Comparison of ENCODE assay signal across 12 mouse cellular contexts in genomic region chr2:128152845-128153550, GRCm38 (mm10). TPM values are rescaled to one million over a fixed set of nuclear protein-coding genes. Genes with fewer than 3 reads are reported as not detected.
A peak's percentile ranks its signal among the peaks of the same experiment; 100 is the strongest.
DNase-seq lines count a peak whose midpoint lies in the region; ATAC-seq and TF ChIP-seq lines count a peak whose summit lies in the region.
"Had no signal": no experiment of that assay in that cellular context is flagged by ENCODE, and none has a peak within 500 bp of the region (broad histone marks: within the 10 kb centered on the region; RNA-seq: fewer than 3 reads in every experiment).

No protein-coding gene starts in this region.

- peak overlapping the region; percentile 74 for H3K27ac ChIP-seq in heart, postnatal 0 days (ENCODE audit: low read depth)
- peak overlapping the region; percentile 59; the same call in 1 of the 2 replicates for H3K27ac ChIP-seq in liver, embryonic 12.5 days
- no peak overlapping the region for H3K27ac ChIP-seq in gastrocnemius, adult 2 months
- H3K27ac ChIP-seq: heart, adult 2 months; macrophage; stomach, postnatal 0 days had no signal

- WGBS in heart, postnatal 0 days: 58% methylated on average over 16 of the region's 16 CpGs
- whole genome bisulfite sequencing in liver, embryonic 12.5 days (ENCODE audit: insufficient replicate concordance): 61% methylated on average over 16 of the region's 16 CpGs

- no peaks in the 10 kb centered on the region for H3K9me3 ChIP-seq in heart, postnatal 0 days (replicated peaks; ENCODE audit: control insufficient read depth, low read length)
- H3K9me3 ChIP-seq in liver, embryonic 12.5 days (replicated peaks): no peaks in the 10 kb centered on the region

- H3K4me2 ChIP-seq in heart, postnatal 0 days (ENCODE audit: low read depth, low read length): no peak overlapping the region
- peak overlapping the region; percentile 21 for H3K4me2 ChIP-seq in liver, embryonic 12.5 days

- ATAC-seq in heart, postnatal 0 days (ENCODE audit: insufficient read depth, low read depth): peak; percentile 51
- peak; percentile 53 for ATAC-seq in liver, embryonic 12.5 days

- no peak overlapping the region for H3K4me3 ChIP-seq in heart, postnatal 0 days (ENCODE audit: low read depth, low read length)
- H3K4me3 ChIP-seq in liver, embryonic 12.5 days: no peak overlapping the region
- H3K4me3 ChIP-seq in gastrocnemius, adult 2 months: no peak overlapping the region
- H3K4me3 ChIP-seq: heart, adult 2 months had no signal

- DNase-seq in heart, postnatal 0 days (ENCODE audit: low spot score): peak; percentile 73
- no peak for DNase-seq in heart, adult 9 months (ENCODE audit: low spot score in 2 of 2)
- peak; percentile 61 to 66 for DNase-seq in CD8-positive naive resting alpha-beta T cell, adult 2 months (ENCODE audit: low read depth in 2 of 2, low spot score in 2 of 2)
- DNase-seq in thymus, adult 18-20 months: peak; percentile 73 to 84
- no peak for DNase-seq in gastrocnemius, adult 2 months
- no peak for DNase-seq in gastrocnemius, adult 18-20 months (ENCODE audit: low spot score)
- DNase-seq in cerebellum, adult 18-20 months: no peak
- DNase-seq: heart, adult 2 months; kidney, postnatal 14 days had no signal

- peak overlapping the region; percentile 17; the same call in 1 of the 2 replicates for H3K9ac ChIP-seq in heart, postnatal 0 days (replicated peaks; ENCODE audit: low read depth, low read length)
- peak overlapping the region; percentile 17; the same call in 1 of the 2 replicates for H3K9ac ChIP-seq in liver, embryonic 12.5 days

- H3K36me3 ChIP-seq in heart, postnatal 0 days (replicated peaks; ENCODE audit: control insufficient read depth, insufficient read depth, low read length): peaks cover 46% of the 10 kb centered on the region
- peaks cover 48% of the 10 kb centered on the region for H3K36me3 ChIP-seq in liver, embryonic 12.5 days

- TF ChIP-seq EP300 in heart, postnatal 0 days (IDR thresholded peaks at IDR 0.05; ENCODE audit: low read depth): 0 out of 2 replicates have a peak, but pooled peaks have one; percentile 34

- no peaks in the 10 kb centered on the region for H3K27me3 ChIP-seq in heart, postnatal 0 days (ENCODE audit: control insufficient read depth, insufficient read depth, low read length)
- H3K27me3 ChIP-seq in liver, embryonic 12.5 days (replicated peaks): no peaks in the 10 kb centered on the region

- intact Hi-C loops in gastrocnemius, adult 2 months (cut with DNase I): no loop called here

- H3K4me1 ChIP-seq in heart, postnatal 0 days (ENCODE audit: control insufficient read depth, insufficient read depth): peaks cover 49% of the 10 kb centered on the region
- peaks cover 70% of the 10 kb centered on the region for H3K4me1 ChIP-seq in liver, embryonic 12.5 days

- TF ChIP-seq CTCF in heart, postnatal 0 days (IDR thresholded peaks at IDR 0.05; ENCODE audit: low read depth): no peak
- TF ChIP-seq CTCF in gastrocnemius, adult 2 months (IDR thresholded peaks at IDR 0.05): no peak

RNA-seq across cellular contexts. Expression of gene Bcl2l11, which starts 27.2 kb away (rescaled TPM):
- 26.1 and 26.6 TPM in 2 replicates for total RNA-seq in heart, postnatal 0 days (2014; rRNA removed; ENCODE audit: low replicate concordance)
- 18.2 and 22.4 TPM in 2 replicates for polyA plus RNA-seq in heart, postnatal 0 days (2015; fragmentation: Nextera tagmentation; extraction: Ambion mirVana)
- 9.4 and 9.7 TPM in 2 replicates for polyA plus RNA-seq in liver, embryonic 12.5 days (2016; fragmentation: Nextera tagmentation; extraction: Ambion mirVana)
- 1 to 10 TPM; 5.1 to 9.0 TPM for total RNA-seq in gastrocnemius, adult 2 months (2021)
- total RNA-seq in gastrocnemius, adult 18-20 months (2021): 1 to 10 TPM; 5.4 to 9.9 TPM

Comparison
In these comparisons a context has a peak if more than half of its experiments do, and no peak if none do; other contexts are left out.
1. DNase-seq: peak in heart, postnatal 0 days (single experiment), CD8-positive naive resting alpha-beta T cell, adult 2 months (2 of 2) and thymus, adult 18-20 months (2 of 2); none in heart, adult 9 months (0 of 2), gastrocnemius, adult 2 months (single experiment), gastrocnemius, adult 18-20 months (single experiment) and cerebellum, adult 18-20 months (0 of 2).